Mouse (Mus musculus): ENCODE results near the gene Tm6sf1.

Tm6sf1 gene

DNA sequence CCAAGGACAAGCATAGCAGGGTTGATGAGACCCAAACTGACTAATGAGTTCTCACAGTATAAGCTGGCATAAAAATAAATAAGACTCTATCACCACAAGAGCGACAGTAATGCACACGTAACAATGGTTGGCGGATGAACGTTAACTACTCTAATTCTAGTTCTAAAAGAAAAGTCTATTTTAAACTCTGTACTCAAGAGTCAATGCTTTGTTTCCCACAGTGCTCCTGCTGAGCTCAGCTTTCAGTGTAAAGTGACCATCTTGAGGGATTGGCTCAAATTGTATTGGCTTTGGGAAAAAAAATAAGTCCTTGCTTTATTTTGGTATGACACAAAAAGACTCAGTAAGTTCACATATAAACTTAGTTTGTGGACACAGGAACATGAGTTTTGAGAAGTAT is 26.3 kb downstream of the Tm6sf1 start:
- DNase-seq (ENCODE audit: low read depth), result no peak

DNA sequence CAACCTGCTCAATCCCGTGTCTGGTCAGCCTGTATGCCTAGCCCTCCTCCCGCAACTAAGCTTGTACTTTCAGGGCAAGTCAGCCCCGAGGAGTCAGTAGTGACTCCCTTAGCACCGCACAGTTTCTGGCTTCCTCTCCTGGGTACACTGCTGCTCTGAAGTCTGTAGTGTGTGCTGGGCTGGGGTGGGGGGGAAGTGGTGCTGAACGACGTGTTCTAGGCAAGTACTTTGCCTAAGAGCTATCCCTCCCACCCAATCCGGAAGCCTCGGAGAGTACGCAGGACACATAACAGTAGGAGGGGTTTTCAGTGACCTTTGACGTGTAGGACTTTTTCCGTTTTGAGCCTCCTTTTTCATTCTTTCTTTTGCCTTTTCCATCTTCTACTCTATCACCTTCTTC is 40.6 kb downstream of the Tm6sf1 start:
- no peak for DNase-seq (ENCODE audit: low read depth)

DNA sequence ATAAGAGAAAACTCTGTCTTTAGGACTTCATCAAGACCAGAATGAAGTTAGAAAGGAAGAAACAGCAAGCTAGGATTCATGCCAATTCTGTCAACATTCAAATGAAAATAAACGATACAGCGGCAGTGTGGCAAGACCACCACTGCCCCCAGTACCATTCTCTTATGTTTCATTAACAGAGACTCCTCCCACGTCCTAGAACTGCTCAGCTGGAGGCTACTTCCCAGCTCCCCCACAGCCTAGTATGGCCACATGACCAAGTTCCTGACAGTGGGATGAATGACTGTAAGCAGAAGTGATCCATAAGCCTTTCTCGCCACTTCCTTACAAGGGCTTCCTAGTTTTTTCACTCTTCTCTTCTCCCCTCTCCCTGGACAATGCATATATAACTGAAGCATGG is 45.3 kb downstream of the Tm6sf1 start:
- no peak for DNase-seq (ENCODE audit: low read depth)

DNA sequence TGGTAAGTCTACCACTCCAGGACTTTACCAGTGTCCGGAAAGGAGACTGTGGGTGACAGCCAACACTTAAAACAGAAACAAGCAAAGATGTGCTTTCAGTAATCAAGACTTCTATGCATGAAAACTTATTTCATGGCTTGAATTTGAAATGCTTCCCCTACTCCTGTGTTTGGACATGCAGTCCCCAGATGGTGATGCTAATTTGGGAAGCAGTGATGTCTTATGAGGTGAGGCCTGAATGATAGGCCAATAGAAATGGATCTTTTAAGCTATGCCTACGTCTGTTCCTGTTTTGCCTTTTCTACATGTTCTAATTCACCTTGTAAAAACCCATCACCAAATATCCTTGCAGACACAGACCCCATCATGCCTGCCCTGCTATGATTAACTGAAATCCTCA is 46.1 kb downstream of the Tm6sf1 start:
- DNase-seq (ENCODE audit: low read depth), result no peak

DNA sequence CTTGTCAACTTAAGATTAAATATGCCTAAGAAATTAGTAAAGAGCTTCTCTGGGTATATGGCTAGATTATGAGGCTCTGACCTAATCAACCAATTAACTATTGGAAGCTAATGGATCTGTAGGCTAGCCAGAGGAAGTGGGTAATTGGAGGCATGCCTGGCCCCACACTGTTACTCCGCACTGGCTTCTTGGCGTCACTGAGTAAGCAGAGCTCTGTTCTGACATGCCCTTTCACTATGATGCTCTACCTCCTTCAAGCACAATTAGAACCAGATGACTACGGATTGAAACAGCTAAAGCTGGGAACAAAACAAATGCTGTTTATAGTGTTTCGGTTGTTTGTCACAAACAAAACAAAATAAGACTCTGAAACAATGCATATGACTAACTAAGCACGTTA is 59.5 kb downstream of the Tm6sf1 start:
- no peak for DNase-seq (ENCODE audit: low read depth)

DNA sequence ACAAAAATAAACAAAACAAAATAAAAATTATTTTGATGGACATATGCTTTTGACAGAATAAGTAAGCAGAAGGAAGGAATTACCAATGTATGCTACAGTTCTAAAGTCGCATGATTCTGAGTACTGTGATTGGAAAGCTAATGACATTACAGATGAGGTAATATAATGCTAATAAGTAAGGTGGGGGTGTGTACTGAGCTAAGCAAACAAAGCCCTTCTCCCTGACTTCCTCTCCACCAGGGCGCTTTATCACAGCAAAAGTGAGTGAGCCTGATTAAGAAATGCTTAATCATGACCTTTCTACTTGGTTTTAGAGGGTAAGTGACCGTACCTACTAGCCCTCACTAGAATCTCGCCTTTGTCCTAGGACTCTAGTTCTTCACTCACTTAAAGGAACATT is 61.5 kb downstream of the Tm6sf1 start:
- DNase-seq (ENCODE audit: low read depth), result no peak

DNA sequence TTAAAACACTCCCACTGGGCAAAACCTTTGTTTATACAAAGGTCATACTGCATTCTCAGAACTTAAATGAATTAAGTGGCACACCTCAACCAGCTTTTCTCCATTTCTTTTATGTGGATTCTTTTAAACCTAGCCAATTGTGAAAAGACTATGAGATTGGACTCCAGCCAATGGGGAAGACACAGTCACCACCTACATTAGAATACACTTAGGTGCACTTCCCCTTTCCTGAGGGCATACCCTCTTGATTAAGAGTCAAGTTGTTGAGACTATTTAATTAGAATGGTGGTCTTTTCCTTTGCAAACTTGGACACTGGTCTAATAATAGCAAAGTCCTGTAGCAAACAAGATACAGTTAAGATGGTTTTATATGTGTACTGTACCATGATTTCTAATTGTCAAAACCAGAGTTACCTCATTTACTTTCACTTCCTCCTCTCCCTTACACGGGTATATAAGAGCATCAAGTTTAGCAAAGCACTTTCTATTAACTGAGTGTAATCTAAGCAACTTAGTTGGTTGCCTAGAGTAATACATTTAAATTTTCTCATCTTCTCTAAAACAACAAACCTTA is 62.7 kb downstream of the Tm6sf1 start:
- peak; percentile 25 for DNase-seq (ENCODE audit: low read depth)

DNA sequence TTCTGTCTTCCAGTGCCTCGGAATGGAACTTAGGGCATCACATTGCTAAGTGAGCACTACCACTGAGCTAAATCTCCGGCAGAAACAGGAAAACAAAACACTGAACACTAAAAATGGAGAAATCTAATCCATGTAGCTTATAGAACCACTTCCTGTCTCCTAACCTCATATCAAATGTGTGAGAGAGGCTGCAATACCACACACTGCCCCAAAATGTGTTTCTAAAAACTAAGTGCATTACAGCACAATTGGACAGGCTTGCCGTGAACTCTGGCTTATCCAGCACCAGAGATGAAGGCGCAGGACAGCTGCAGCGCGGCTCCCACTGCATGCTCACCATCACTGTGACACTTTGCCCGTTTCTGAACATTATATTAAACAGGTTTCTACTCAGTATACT is 70.2 kb downstream of the Tm6sf1 start:
- peak; percentile 25 for DNase-seq (ENCODE audit: low read depth)

DNA sequence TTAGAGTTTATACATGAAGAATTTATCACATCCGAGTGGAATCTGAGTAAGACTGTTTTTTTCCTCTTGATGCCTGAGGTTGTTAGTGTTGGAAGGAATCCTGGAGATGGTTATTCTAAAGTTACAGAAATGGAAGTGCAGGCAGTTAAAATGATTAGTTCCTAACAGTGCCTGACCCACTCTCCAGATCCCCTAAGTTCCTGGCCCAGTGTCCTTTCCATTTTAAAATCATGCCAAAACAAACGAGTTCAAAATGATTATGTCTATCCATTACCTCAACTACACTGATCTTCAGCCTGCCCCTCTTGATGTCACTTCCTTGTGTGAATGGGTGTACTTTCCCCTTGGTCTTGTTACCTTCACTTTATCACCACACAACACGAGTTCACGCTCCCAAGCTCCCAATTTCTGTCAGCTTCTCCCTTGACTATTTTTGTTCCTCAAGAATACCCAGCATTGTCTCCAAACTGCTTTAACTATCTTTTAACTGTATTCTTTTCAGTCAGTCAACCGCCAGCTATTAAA is 73.8 kb downstream of the Tm6sf1 start:
- peak; percentile 67 for DNase-seq (ENCODE audit: low read depth)

DNA sequence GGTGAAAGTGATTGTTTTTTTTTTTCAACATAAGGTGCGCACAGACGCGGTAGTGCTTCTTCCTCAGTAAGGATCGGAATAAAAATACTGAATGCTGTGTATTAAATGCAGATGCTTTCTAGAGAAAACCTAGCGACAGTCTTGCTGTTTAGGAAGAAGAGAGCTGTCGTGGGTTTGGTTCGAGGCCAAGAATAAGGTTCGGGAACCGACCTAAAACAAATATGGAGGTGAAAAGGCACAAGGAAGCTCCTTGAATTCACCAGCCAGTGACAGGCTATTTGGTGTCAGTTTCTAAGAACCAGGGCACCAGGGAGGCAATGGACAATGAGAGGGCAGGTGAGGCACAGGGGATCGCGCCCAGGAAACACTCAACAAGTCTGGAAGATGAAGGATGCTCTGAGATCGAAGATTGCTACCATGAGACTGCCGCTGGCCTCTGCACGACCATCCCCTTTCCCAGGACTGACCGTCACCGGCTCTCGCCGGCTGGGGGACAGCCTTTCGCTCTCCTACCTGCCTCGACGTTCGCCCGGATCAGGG is 74.3 kb downstream of the Tm6sf1 start:
- peak; percentile 48 for DNase-seq (ENCODE audit: low read depth)

DNA sequence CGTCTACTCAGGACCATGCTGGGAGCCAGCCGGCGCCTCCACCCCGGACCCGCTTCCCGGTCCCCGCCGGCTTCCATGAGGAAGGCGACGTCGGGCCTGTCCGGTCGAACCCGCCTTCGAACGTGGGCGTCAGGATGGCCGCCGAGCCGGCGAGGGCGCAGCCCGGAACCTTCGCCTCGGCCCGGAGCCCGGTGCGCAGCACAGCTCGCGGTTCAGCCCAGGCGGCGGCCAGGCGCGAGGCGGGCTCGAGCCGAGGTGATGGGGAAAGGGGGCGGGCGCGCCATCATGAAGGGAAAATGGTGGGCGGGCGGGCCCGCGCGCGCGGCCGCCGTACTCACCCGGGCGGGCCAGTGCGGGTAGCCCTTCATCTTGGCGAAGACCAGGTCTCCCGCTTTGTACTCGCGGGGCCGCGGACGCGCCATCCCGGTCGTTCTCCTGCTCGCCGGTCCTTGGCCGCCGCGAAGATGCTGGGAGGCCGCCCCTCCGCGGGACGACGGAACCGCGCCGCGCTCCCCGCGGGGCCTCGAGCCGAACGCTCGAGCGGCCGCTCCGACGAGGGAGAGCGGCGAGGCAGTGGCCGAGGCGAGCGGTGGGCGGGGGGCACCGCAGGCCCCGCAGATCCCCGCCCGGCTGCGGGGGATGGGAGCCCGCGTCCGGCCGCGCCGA is 74.9 kb downstream of the Tm6sf1 start:
- DNase-seq (ENCODE audit: low read depth), result peak; percentile 63
